Comparison of ENCODE assay signal across 8 mouse cellular contexts in genomic region chr11:75279342-75280065, GRCm38 (mm10).
A peak's percentile ranks its signal among the peaks of the same experiment; 100 is the strongest.
DNase-seq lines count a peak whose midpoint lies in the region; ATAC-seq and TF ChIP-seq lines count a peak whose summit lies in the region.

No protein-coding gene starts in this region.

- H3K9me3 ChIP-seq in embryonic facial prominence, embryonic 13.5 days = no peaks in the 10 kb centered on the region
- H3K9me3 ChIP-seq in intestine, embryonic 14.5 days (ENCODE audit: control insufficient read depth, low read length) = no peaks in the 10 kb centered on the region

- 0 out of 2 replicates have a peak overlapping the region, but pooled peaks have one; percentile 36 for H3K9ac ChIP-seq in embryonic facial prominence, embryonic 13.5 days
- H3K9ac ChIP-seq in intestine, embryonic 14.5 days (ENCODE audit: low read length) = peak overlapping the region; percentile 29; the same call in 1 of the 2 replicates

- TF ChIP-seq POLR2A in spleen, adult 2 months (IDR thresholded peaks at IDR 0.05; ENCODE audit: low read depth, low read length) = no peak

- ATAC-seq in embryonic facial prominence, embryonic 13.5 days (ENCODE audit: insufficient number of reproducible peaks, insufficient read depth, low FRiP score, low TSS enrichment, low read depth) = no peak
- no peak for ATAC-seq in intestine, embryonic 14.5 days (replicated peaks; ENCODE audit: low FRiP score, low TSS enrichment, low read depth)

- H3K36me3 ChIP-seq in embryonic facial prominence, embryonic 13.5 days = no peaks in the 10 kb centered on the region
- no peaks in the 10 kb centered on the region for H3K36me3 ChIP-seq in intestine, embryonic 14.5 days (ENCODE audit: control insufficient read depth, insufficient read depth, low read length)
- no peaks in the 10 kb centered on the region for H3K36me3 ChIP-seq in spleen, adult 2 months (ENCODE audit: control insufficient read depth, insufficient read depth, low read length)

- H3K4me2 ChIP-seq in embryonic facial prominence, embryonic 13.5 days = peak overlapping the region; percentile 53
- H3K4me2 ChIP-seq in intestine, embryonic 14.5 days (ENCODE audit: low read length) = peak overlapping the region; percentile 51

- H3K27me3 ChIP-seq in embryonic facial prominence, embryonic 13.5 days = peaks cover 51% of the 10 kb centered on the region
- H3K27me3 ChIP-seq in intestine, embryonic 14.5 days (replicated peaks; ENCODE audit: control insufficient read depth, insufficient read depth, low read length) = peaks cover 37% of the 10 kb centered on the region
- no peaks in the 10 kb centered on the region for H3K27me3 ChIP-seq in spleen, adult 2 months (ENCODE audit: control insufficient read depth, insufficient read depth, low read length)

- TF ChIP-seq CTCF in spleen, adult 2 months (IDR thresholded peaks at IDR 0.05; ENCODE audit: extremely low read depth, insufficient read depth, insufficient read length, insufficient replicate concordance) = no peak

- peak overlapping the region; percentile 27 for H3K4me3 ChIP-seq in embryonic facial prominence, embryonic 13.5 days
- peak overlapping the region; percentile 20; the same call in 1 of the 2 replicates for H3K4me3 ChIP-seq in intestine, embryonic 14.5 days (ENCODE audit: low read depth, low read length)
- peak overlapping the region; percentile 44 for H3K4me3 ChIP-seq in spleen, adult 2 months (ENCODE audit: extremely low read depth, insufficient read depth, insufficient read length)

- H3K4me1 ChIP-seq in embryonic facial prominence, embryonic 13.5 days = peaks cover 52% of the 10 kb centered on the region
- peaks cover 19% of the 10 kb centered on the region for H3K4me1 ChIP-seq in intestine, embryonic 14.5 days (replicated peaks; ENCODE audit: control insufficient read depth, insufficient read depth, low read length)
- peaks cover 20% of the 10 kb centered on the region; the same call in 1 of the 2 replicates for H3K4me1 ChIP-seq in spleen, adult 2 months (ENCODE audit: control insufficient read depth, insufficient read depth, insufficient read length)

- H3K27ac ChIP-seq in embryonic facial prominence, embryonic 13.5 days = no peak overlapping the region
- no peak overlapping the region for H3K27ac ChIP-seq in intestine, embryonic 14.5 days (ENCODE audit: low read depth)
- peak overlapping the region; percentile 66 for H3K27ac ChIP-seq in spleen, adult 2 months (ENCODE audit: insufficient read depth, low read length)

- DNase-seq in 416B (ENCODE audit: low read depth) = peak; percentile 57
- peak; percentile 67 for DNase-seq in CD4-positive, CD25-positive, alpha-beta regulatory T cell, adult 2 months (ENCODE audit: low read depth, low spot score)
- DNase-seq in intestine, embryonic 14.5 days (ENCODE audit: low spot score) = no peak
- DNase-seq in lung, postnatal 10 days = peak; percentile 40
- peak; percentile 22 to 43 for DNase-seq in spleen, adult 2 months (ENCODE audit: low read depth in 1 of 2, low spot score in 2 of 2)
- no peak for DNase-seq in right cerebral cortex, postnatal 10 days (ENCODE audit: low spot score in 2 of 2)
- DNase-seq in urinary bladder, adult 18-20 months (ENCODE audit: low spot score in 2 of 2) = no peak

- WGBS in embryonic facial prominence, embryonic 13.5 days = 7% methylated on average over 16 of the region's 16 CpGs
- WGBS in intestine, embryonic 14.5 days = 16% methylated on average over 16 of the region's 16 CpGs
- 5% methylated on average over 16 of the region's 16 CpGs for WGBS in spleen, adult 2 months

Comparison
In these comparisons a context has a peak if more than half of its experiments do, and no peak if none do; other contexts are left out.
1. DNase-seq: peak in 416B (single experiment), CD4-positive, CD25-positive, alpha-beta regulatory T cell, adult 2 months (single experiment), lung, postnatal 10 days (single experiment) and spleen, adult 2 months (2 of 2); none in intestine, embryonic 14.5 days (single experiment), right cerebral cortex, postnatal 10 days (0 of 2) and urinary bladder, adult 18-20 months (0 of 2).
2. Peak in every context shown above with its lines, with median percentiles within 50 percentile points of each other: H3K4me3 ChIP-seq.